Mouse (Mus musculus): ENCODE measurements around the gene Spaca4. TPM values are rescaled to one million over a fixed set of nuclear protein-coding genes. Genes with fewer than 3 reads are reported as not detected.

The Spaca4 gene
- not detected for polyA plus RNA-seq (2015; fragmentation: Illumina TruSeq; extraction: RNeasy Lipid Tissue Mini Kit (QIAGEN cat#74804); ENCODE audit: insufficient read depth, low read depth, low replicate concordance)

GRCm38 (mm10) chr7:45725713-45726112 is at the start of gene Spaca4:
Spaca4 (minus strand) TSS chr7:45725813.

GRCm38 (mm10) chr7:45720413-45721233 is 5.0 kb downstream of the Spaca4 start, which contains the start of gene Fam83e:
Fam83e (plus strand) TSS chr7:45721212.

GRCm38 (mm10) chr7:45717918-45718297 is 7.7 kb downstream of the Spaca4 start, which contains the start of gene Sphk2:
Sphk2 (minus strand) TSS chr7:45718002.

GRCm38 (mm10) chr7:45715090-45715708 is 10.4 kb downstream of the Spaca4 start, which contains the start of gene Rpl18:
Rpl18 (plus strand) TSS chr7:45715457.

GRCm38 (mm10) chr7:45704730-45705442 is 20.7 kb downstream of the Spaca4 start, which contains the start of gene Dbp:
Dbp (plus strand) TSS chr7:45705088.

GRCm38 (mm10) chr7:45699523-45700141 is 26.0 kb downstream of the Spaca4 start, which contains the start of gene Car11:
Car11 (plus strand) TSS chr7:45699843.

GRCm38 (mm10) chr7:45693921-45694591 is 31.6 kb downstream of the Spaca4 start, which contains the start of gene Sec1:
Sec1 (minus strand) TSS chr7:45694402.

GRCm38 (mm10) chr7:45683396-45684050 is 42.1 kb downstream of the Spaca4 start, which contains the start of gene Ntn5:
Ntn5 (plus strand) TSS chr7:45684022.

Other genes with a start within 250 kb of the Spaca4 start
- gene Tulp2, start 243.9 kb downstream of the Spaca4 start, polyA plus RNA-seq (2015; fragmentation: Illumina TruSeq; extraction: RNeasy Lipid Tissue Mini Kit (QIAGEN cat#74804); ENCODE audit: insufficient read depth, low read depth, low replicate concordance): 1.5 TPM
- gene Gm45808, start 239.0 kb downstream of the Spaca4 start, polyA plus RNA-seq (2015; fragmentation: Illumina TruSeq; extraction: RNeasy Lipid Tissue Mini Kit (QIAGEN cat#74804); ENCODE audit: insufficient read depth, low read depth, low replicate concordance): not detected
- 2.1 TPM for gene Dhdh, start 237.0 kb downstream of the Spaca4 start, polyA plus RNA-seq (2015; fragmentation: Illumina TruSeq; extraction: RNeasy Lipid Tissue Mini Kit (QIAGEN cat#74804); ENCODE audit: insufficient read depth, low read depth, low replicate concordance)
- 43.0 TPM for gene Nucb1, start 215.4 kb downstream of the Spaca4 start, polyA plus RNA-seq (2015; fragmentation: Illumina TruSeq; extraction: RNeasy Lipid Tissue Mini Kit (QIAGEN cat#74804); ENCODE audit: insufficient read depth, low read depth, low replicate concordance)
- gene Ppp1r15a, start 199.5 kb downstream of the Spaca4 start, polyA plus RNA-seq (2015; fragmentation: Illumina TruSeq; extraction: RNeasy Lipid Tissue Mini Kit (QIAGEN cat#74804); ENCODE audit: insufficient read depth, low read depth, low replicate concordance): 14.2 TPM
- 3.5 TPM for gene Plekha4, start 199.5 kb downstream of the Spaca4 start, polyA plus RNA-seq (2015; fragmentation: Illumina TruSeq; extraction: RNeasy Lipid Tissue Mini Kit (QIAGEN cat#74804); ENCODE audit: insufficient read depth, low read depth, low replicate concordance)
- gene Hsd17b14, start 170.9 kb downstream of the Spaca4 start, polyA plus RNA-seq (2015; fragmentation: Illumina TruSeq; extraction: RNeasy Lipid Tissue Mini Kit (QIAGEN cat#74804); ENCODE audit: insufficient read depth, low read depth, low replicate concordance): not detected
- gene Bcat2, start 155.7 kb downstream of the Spaca4 start, polyA plus RNA-seq (2015; fragmentation: Illumina TruSeq; extraction: RNeasy Lipid Tissue Mini Kit (QIAGEN cat#74804); ENCODE audit: insufficient read depth, low read depth, low replicate concordance): 127 TPM
- gene Fgf21, start 110.3 kb downstream of the Spaca4 start, polyA plus RNA-seq (2015; fragmentation: Illumina TruSeq; extraction: RNeasy Lipid Tissue Mini Kit (QIAGEN cat#74804); ENCODE audit: insufficient read depth, low read depth, low replicate concordance): 41.8 TPM
- gene Fut1, start 108.5 kb downstream of the Spaca4 start, polyA plus RNA-seq (2015; fragmentation: Illumina TruSeq; extraction: RNeasy Lipid Tissue Mini Kit (QIAGEN cat#74804); ENCODE audit: insufficient read depth, low read depth, low replicate concordance): 4.9 TPM
- gene Izumo1, start 104.0 kb downstream of the Spaca4 start, polyA plus RNA-seq (2015; fragmentation: Illumina TruSeq; extraction: RNeasy Lipid Tissue Mini Kit (QIAGEN cat#74804); ENCODE audit: insufficient read depth, low read depth, low replicate concordance): 2.0 TPM
- 11.1 TPM for gene Rasip1, start 98.3 kb downstream of the Spaca4 start, polyA plus RNA-seq (2015; fragmentation: Illumina TruSeq; extraction: RNeasy Lipid Tissue Mini Kit (QIAGEN cat#74804); ENCODE audit: insufficient read depth, low read depth, low replicate concordance)
- gene Mamstr, start 85.8 kb downstream of the Spaca4 start, polyA plus RNA-seq (2015; fragmentation: Illumina TruSeq; extraction: RNeasy Lipid Tissue Mini Kit (QIAGEN cat#74804); ENCODE audit: insufficient read depth, low read depth, low replicate concordance): 2.2 TPM
- not detected for gene Fut2, start 59.4 kb downstream of the Spaca4 start, polyA plus RNA-seq (2015; fragmentation: Illumina TruSeq; extraction: RNeasy Lipid Tissue Mini Kit (QIAGEN cat#74804); ENCODE audit: insufficient read depth, low read depth, low replicate concordance)
- gene Ntn5, start 41.8 kb downstream of the Spaca4 start, polyA plus RNA-seq (2015; fragmentation: Illumina TruSeq; extraction: RNeasy Lipid Tissue Mini Kit (QIAGEN cat#74804); ENCODE audit: insufficient read depth, low read depth, low replicate concordance): not detected
- gene Sec1, start 31.4 kb downstream of the Spaca4 start, polyA plus RNA-seq (2015; fragmentation: Illumina TruSeq; extraction: RNeasy Lipid Tissue Mini Kit (QIAGEN cat#74804); ENCODE audit: insufficient read depth, low read depth, low replicate concordance): not detected
- 2.1 TPM for gene Car11, start 26.0 kb downstream of the Spaca4 start, polyA plus RNA-seq (2015; fragmentation: Illumina TruSeq; extraction: RNeasy Lipid Tissue Mini Kit (QIAGEN cat#74804); ENCODE audit: insufficient read depth, low read depth, low replicate concordance)
- gene Dbp, start 20.7 kb downstream of the Spaca4 start, polyA plus RNA-seq (2015; fragmentation: Illumina TruSeq; extraction: RNeasy Lipid Tissue Mini Kit (QIAGEN cat#74804); ENCODE audit: insufficient read depth, low read depth, low replicate concordance): 5.6 TPM
- 401 TPM for gene Rpl18, start 10.4 kb downstream of the Spaca4 start, polyA plus RNA-seq (2015; fragmentation: Illumina TruSeq; extraction: RNeasy Lipid Tissue Mini Kit (QIAGEN cat#74804); ENCODE audit: insufficient read depth, low read depth, low replicate concordance)
- gene Sphk2, start 7.8 kb downstream of the Spaca4 start, polyA plus RNA-seq (2015; fragmentation: Illumina TruSeq; extraction: RNeasy Lipid Tissue Mini Kit (QIAGEN cat#74804); ENCODE audit: insufficient read depth, low read depth, low replicate concordance): 9.0 TPM
- gene Fam83e, start 4.6 kb downstream of the Spaca4 start, polyA plus RNA-seq (2015; fragmentation: Illumina TruSeq; extraction: RNeasy Lipid Tissue Mini Kit (QIAGEN cat#74804); ENCODE audit: insufficient read depth, low read depth, low replicate concordance): not detected
- 4.6 TPM for gene Lmtk3, start 57.9 kb upstream of the Spaca4 start, polyA plus RNA-seq (2015; fragmentation: Illumina TruSeq; extraction: RNeasy Lipid Tissue Mini Kit (QIAGEN cat#74804); ENCODE audit: insufficient read depth, low read depth, low replicate concordance)
- gene Sult2b1, start 58.9 kb upstream of the Spaca4 start, polyA plus RNA-seq (2015; fragmentation: Illumina TruSeq; extraction: RNeasy Lipid Tissue Mini Kit (QIAGEN cat#74804); ENCODE audit: insufficient read depth, low read depth, low replicate concordance): not detected
- gene Cyth2, start 88.8 kb upstream of the Spaca4 start, polyA plus RNA-seq (2015; fragmentation: Illumina TruSeq; extraction: RNeasy Lipid Tissue Mini Kit (QIAGEN cat#74804); ENCODE audit: insufficient read depth, low read depth, low replicate concordance): 31.3 TPM
- not detected for gene Kcnj14, start 99.0 kb upstream of the Spaca4 start, polyA plus RNA-seq (2015; fragmentation: Illumina TruSeq; extraction: RNeasy Lipid Tissue Mini Kit (QIAGEN cat#74804); ENCODE audit: insufficient read depth, low read depth, low replicate concordance)
- gene Grwd1, start 105.1 kb upstream of the Spaca4 start, polyA plus RNA-seq (2015; fragmentation: Illumina TruSeq; extraction: RNeasy Lipid Tissue Mini Kit (QIAGEN cat#74804); ENCODE audit: insufficient read depth, low read depth, low replicate concordance): 4.1 TPM
- 53.6 TPM for gene Kdelr1, start 147.0 kb upstream of the Spaca4 start, polyA plus RNA-seq (2015; fragmentation: Illumina TruSeq; extraction: RNeasy Lipid Tissue Mini Kit (QIAGEN cat#74804); ENCODE audit: insufficient read depth, low read depth, low replicate concordance)
- 0.42 TPM for gene Grin2d, start 152.6 kb upstream of the Spaca4 start, polyA plus RNA-seq (2015; fragmentation: Illumina TruSeq; extraction: RNeasy Lipid Tissue Mini Kit (QIAGEN cat#74804); ENCODE audit: insufficient read depth, low read depth, low replicate concordance)
- not detected for gene Syngr4, start 170.9 kb upstream of the Spaca4 start, polyA plus RNA-seq (2015; fragmentation: Illumina TruSeq; extraction: RNeasy Lipid Tissue Mini Kit (QIAGEN cat#74804); ENCODE audit: insufficient read depth, low read depth, low replicate concordance)
- 6.6 TPM for gene Tmem143, start 171.1 kb upstream of the Spaca4 start, polyA plus RNA-seq (2015; fragmentation: Illumina TruSeq; extraction: RNeasy Lipid Tissue Mini Kit (QIAGEN cat#74804); ENCODE audit: insufficient read depth, low read depth, low replicate concordance)
- 42.8 TPM for gene Emp3, start 195.6 kb upstream of the Spaca4 start, polyA plus RNA-seq (2015; fragmentation: Illumina TruSeq; extraction: RNeasy Lipid Tissue Mini Kit (QIAGEN cat#74804); ENCODE audit: insufficient read depth, low read depth, low replicate concordance)
- 0.72 TPM for gene Ccdc114, start 198.3 kb upstream of the Spaca4 start, polyA plus RNA-seq (2015; fragmentation: Illumina TruSeq; extraction: RNeasy Lipid Tissue Mini Kit (QIAGEN cat#74804); ENCODE audit: insufficient read depth, low read depth, low replicate concordance)